Mouse (Mus musculus): Measurements from ENCODE around the gene Zbtb26. TPM values are rescaled to one million over a fixed set of nuclear protein-coding genes. Genes with fewer than 3 reads are reported as not detected.

Zbtb26 gene
- polyA plus RNA-seq (2012; rRNA removed): 0.47 and 0.98 TPM in 2 replicates

DNA sequence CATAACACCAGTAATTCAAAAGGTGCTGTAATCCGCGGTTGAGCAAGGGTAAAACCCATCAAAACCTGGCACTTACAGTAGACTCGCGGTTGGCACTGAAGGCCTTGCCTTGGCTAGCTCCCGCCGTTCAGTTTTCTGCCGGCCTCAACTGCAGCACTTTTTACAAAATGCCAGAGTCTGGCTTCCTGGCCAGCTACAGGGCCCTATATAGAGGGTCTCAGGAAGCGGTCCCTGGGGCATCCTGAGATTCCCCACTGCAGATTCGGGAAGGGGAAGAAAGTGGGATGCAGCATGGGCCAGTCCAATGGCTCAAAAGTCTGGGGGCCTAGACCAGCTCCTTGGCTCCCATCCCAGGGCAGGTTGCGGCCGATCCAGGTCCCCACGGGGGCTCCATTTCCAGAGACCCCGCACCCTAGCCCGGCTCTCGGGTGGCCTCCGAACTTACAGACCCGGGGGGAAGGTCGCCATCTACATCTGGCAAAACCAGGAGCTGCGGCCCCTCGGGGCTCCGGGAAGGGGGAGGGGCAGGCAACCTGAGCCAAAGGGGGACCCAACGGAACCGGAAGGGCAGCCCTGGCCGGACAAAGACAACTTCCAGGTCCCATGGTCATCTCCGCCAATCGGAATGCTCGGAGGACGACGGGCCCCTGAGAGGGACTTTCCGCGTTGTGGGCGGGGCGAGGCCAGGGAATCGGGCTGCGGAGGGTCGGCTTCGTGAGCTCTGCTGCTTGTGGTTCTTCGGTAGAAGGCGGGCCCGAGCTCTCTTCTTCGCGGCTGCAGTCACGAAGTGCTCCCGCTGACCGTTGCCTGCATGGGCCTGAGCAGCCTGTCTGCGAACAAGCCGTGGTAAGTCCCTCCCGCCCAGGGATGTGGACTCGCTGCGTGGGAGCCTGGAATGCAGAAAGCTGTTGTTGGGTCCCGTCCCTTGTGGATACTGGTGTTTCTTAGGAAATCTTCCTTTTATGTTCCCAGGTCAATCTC is at the start of gene Zbtb26, which contains the start of the genes Zbtb6 and Rabgap1:
Gene Zbtb26 (minus strand): TSS at position 525 of the 981 bp plus-strand sequence.
Gene Zbtb6 (minus strand): TSS at position 561 of the 981 bp plus-strand sequence.
Gene Rabgap1 (plus strand): TSS at position 669 of the 981 bp plus-strand sequence.

DNA sequence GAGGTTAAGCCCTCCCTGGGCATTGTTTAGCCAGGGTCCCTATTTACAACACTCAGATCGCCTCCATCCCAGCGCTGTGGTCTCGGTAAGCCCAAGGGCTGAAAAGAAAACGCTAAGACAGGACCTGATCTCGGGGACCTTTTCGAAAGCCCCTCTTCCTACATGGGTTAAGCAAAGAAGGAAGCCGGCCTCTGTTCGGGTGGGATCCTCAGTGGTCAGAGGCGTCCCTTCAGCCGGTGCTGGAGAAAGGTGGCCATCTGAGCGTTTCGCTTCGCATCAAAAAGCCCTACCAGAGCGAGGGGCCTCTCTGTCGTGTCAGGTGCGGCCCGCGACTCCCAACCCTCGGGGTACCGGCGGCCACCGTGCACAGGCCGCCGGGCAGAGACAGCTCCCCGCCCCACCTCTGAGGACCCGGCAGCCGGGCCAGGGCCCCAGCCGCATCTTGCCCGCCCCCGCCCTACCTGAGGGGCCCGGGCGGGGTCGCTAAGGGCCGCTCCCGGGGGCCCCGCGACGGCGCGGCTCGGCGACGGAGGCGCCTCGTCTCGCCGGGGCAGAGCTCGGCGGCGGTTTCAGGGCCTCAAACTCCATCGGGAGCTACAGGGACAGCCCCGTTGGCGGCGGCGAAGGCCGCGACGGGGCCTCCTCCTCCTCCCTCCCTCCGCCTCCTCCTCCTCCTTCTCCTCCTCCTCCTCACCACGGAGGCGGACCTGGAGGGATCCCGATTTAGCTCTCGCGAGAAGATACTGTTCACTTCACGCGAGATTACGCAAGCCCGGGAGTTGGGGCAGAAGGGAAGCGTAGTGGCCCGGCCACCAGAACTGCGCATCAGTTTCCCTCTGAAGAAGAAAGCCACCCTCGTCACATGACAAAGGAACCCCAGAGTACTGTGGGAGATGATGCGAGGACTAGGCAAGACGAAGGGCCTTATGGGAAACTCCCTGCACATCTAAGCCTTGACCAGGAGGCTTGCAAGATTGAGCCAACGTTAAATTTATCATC is 20.3 kb downstream of the Zbtb26 start, which contains the start of gene Rc3h2:
Gene Rc3h2 (minus strand): TSS at position 598 of the 999 bp plus-strand sequence.

Other genes with a start within 250 kb of the Zbtb26 start
- not detected in 2 replicates for gene Olfr366, start 231.6 kb downstream of the Zbtb26 start, polyA plus RNA-seq (2012; rRNA removed)
- gene Olfr368, start 116.6 kb downstream of the Zbtb26 start, polyA plus RNA-seq (2012; rRNA removed): not detected in 2 replicates
- 5.3 and 5.4 TPM in 2 replicates for gene Pdcl, start 83.8 kb downstream of the Zbtb26 start, polyA plus RNA-seq (2012; rRNA removed)
- gene Rc3h2, start 20.2 kb downstream of the Zbtb26 start, polyA plus RNA-seq (2012; rRNA removed): 2.7 and 3.4 TPM in 2 replicates
- 1.2 and 1.5 TPM in 2 replicates for gene Zbtb6, start within 50 bp of the Zbtb26 start, polyA plus RNA-seq (2012; rRNA removed)
- gene Rabgap1, start 144 bp upstream of the Zbtb26 start, polyA plus RNA-seq (2012; rRNA removed): 3.6 and 4.2 TPM in 2 replicates
- 0.09 TPM in 2 replicates for gene Gpr21, start 73.2 kb upstream of the Zbtb26 start, polyA plus RNA-seq (2012; rRNA removed)